Mouse (Mus musculus): ENCODE measurements around the gene Rps15.

DNA sequence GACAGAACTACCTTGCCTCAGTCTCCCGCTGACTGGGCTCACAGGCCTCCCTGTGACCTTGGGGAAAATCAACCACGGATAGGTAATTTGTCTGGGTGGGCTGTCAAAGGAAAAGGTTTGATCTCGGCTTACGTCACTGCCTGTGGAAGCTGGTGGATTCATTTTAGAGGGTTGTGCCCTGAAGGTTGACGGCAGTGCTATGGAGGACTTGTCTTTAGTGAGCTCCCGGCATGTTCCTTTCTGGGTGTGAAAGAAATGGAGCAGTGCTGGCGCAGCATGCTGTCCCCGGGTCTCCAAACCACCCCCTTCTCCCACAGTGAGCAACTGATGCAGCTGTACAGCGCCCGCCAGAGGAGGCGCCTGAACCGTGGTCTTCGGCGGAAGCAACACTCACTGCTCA is 1.1 kb downstream of the Rps15 start:
- TF ChIP-seq CTCF (conservative IDR thresholded peaks at IDR 0.05 in 1 of 2, IDR thresholded peaks at IDR 0.05 in 1 of 2; ENCODE audit: low read depth in 2 of 2, low read length in 2 of 2) = peak in 1 of 2 experiments; percentile 23; a peak in 1 of 4 replicates
- no peak for TF ChIP-seq GABPA (IDR thresholded peaks at IDR 0.05; ENCODE audit: insufficient replicate concordance, low read depth, low read length)
- TF ChIP-seq NELFE (IDR thresholded peaks at IDR 0.05; ENCODE audit: low read depth, low read length) = no peak
- no peak for TF ChIP-seq USF2 (conservative IDR thresholded peaks at IDR 0.05; ENCODE audit: low read depth, low read length)
- no peak for TF ChIP-seq ZMIZ1 (IDR thresholded peaks at IDR 0.05; ENCODE audit: low read depth, low read length)
- no peak for TF ChIP-seq MAFK (IDR thresholded peaks at IDR 0.05; ENCODE audit: insufficient replicate concordance, low read length)
